Mouse (Mus musculus): ENCODE results near the gene Ntmt1. TPM values are rescaled to one million over a fixed set of nuclear protein-coding genes. Genes with fewer than 3 reads are reported as not detected.

Ntmt1 gene
- polyA plus RNA-seq, 1 experiment, result 71.2 TPM

DNA sequence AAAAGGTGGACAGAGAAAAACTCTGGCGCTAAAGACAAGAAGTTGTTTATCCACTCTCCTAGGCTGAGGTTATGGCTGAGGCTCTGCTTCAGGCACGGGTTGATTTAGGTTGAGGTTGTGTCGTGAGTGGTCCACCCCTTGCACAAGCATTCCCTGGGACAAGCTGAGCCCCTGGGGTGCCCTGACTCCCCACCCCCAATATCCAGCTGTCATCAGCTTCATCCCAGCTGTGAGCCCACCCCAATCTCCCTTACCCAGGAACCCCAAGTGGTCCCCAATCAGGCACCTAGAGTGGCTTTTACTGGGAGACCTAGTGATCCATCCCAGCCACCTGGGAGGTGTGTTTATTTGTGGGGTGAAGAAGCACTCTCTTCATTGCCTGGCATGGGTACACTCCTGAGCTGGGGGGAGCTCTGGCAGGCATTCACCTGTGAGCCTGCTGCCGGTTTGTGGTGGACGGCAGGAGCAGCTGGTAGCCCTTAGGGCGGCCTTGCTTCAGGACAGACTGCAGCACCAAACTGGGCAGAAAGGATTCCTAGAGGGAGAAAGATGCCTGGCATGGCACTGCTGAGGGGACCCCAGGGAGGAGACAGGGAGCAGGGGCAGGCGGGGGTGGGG is 12.2 kb upstream of the Ntmt1 start:
- TF ChIP-seq SRF (IDR thresholded peaks at IDR 0.05; ENCODE audit: control insufficient read depth, insufficient read length, low read depth), result no peak
- no peak for TF ChIP-seq TCF12 (IDR thresholded peaks at IDR 0.05; ENCODE audit: insufficient read depth, poor library complexity, severe bottlenecking)
- no peak for TF ChIP-seq USF1 (IDR thresholded peaks at IDR 0.05; ENCODE audit: low read depth)
- peak in 2 of 3 experiments; percentile 17 to 39 for TF ChIP-seq MYOG (IDR thresholded peaks at IDR 0.05; ENCODE audit: control insufficient read depth in 1 of 3, insufficient read depth in 1 of 3, insufficient read length in 2 of 3, low read depth in 2 of 3)
- TF ChIP-seq REST (IDR thresholded peaks at IDR 0.05; ENCODE audit: insufficient read depth, insufficient read length), result no peak
- Histone ChIP-seq H3K36me3 (ENCODE audit: control insufficient read depth, insufficient read depth) (no peaks in the 10 kb centered on the region), H3ac (ENCODE audit: control insufficient read depth, insufficient read length) (peak overlapping the region; percentile 16), H3K4me3 (peak overlapping the region; percentile 22), H3K4me2 (ENCODE audit: low read depth) (peak overlapping the region; percentile 98), H3K27me3 (ENCODE audit: control insufficient read depth, insufficient read depth, insufficient read length) (no peaks in the 10 kb centered on the region), H3K79me2 (ENCODE audit: control insufficient read depth, insufficient read depth) (no peaks in the 10 kb centered on the region)

DNA sequence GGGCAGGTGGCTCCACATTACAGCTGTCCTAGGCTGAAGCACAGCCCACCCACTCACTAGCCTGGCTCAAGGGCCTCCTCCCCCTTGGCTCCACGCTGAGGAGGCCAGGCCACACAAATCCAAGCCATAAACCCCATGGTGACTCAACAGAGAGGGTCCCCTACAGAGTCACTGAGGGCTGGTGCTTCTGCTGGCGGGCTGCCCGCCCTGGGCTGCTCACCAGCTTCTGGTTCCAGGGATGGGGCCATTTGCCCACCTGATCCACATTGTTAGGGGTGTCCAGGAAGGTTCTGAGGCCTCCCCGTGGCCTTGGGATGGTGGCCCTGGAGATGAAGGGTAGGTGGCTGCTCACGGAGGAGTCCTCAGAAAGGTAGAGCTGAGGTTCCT is 11.7 kb upstream of the Ntmt1 start:
- Histone ChIP-seq H3K4me2 (ENCODE audit: low read depth) (peak overlapping the region; percentile 98), H3K79me2 (ENCODE audit: control insufficient read depth, insufficient read depth) (no peaks in the 10 kb centered on the region), H3K4me3 (peak overlapping the region; percentile 22), H3ac (ENCODE audit: control insufficient read depth, insufficient read length) (no peak overlapping the region), H3K36me3 (ENCODE audit: control insufficient read depth, insufficient read depth) (no peaks in the 10 kb centered on the region), H3K27me3 (ENCODE audit: control insufficient read depth, insufficient read depth, insufficient read length) (peaks cover 3% of the 10 kb centered on the region)
- TF ChIP-seq MYOG (IDR thresholded peaks at IDR 0.05; ENCODE audit: control insufficient read depth in 1 of 3, insufficient read depth in 1 of 3, insufficient read length in 2 of 3, low read depth in 2 of 3) (no peak), MYOD1 (IDR thresholded peaks at IDR 0.05; ENCODE audit: control insufficient read depth in 1 of 3, insufficient read length in 2 of 3, low read depth in 2 of 3) (peak in 1 of 3 experiments; percentile 73)

DNA sequence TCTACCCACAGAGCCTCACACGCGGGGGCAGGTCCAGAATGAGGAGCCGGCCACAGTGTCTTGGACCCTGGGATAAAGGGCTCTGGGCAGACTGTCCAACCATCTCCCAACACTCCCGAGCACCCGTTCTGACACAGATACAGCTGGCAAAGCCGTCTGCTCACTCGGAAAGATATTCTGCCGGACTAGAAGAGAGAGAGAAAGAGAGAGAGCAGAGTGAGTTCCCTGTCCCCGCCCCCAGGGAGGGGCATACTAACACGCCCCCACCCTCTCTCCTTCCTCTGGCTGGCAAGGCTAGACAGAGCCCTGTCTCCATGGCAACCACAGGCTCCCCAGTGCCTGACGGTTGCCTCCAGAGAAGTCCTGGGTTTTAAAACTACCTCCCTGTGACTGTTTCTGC is 11.2 kb upstream of the Ntmt1 start:
- Histone ChIP-seq H3K4me3 (peak overlapping the region; percentile 22), H3K79me2 (ENCODE audit: control insufficient read depth, insufficient read depth) (no peaks in the 10 kb centered on the region), H3K27me3 (ENCODE audit: control insufficient read depth, insufficient read depth, insufficient read length) (peaks cover 8% of the 10 kb centered on the region), H3K36me3 (ENCODE audit: control insufficient read depth, insufficient read depth) (no peaks in the 10 kb centered on the region), H3ac (ENCODE audit: control insufficient read depth, insufficient read length) (no peak overlapping the region), H3K4me2 (ENCODE audit: low read depth) (peak overlapping the region; percentile 98)
- TF ChIP-seq SRF (IDR thresholded peaks at IDR 0.05; ENCODE audit: control insufficient read depth, insufficient read length, low read depth), result peak; percentile 23
- TF ChIP-seq MYOD1 (IDR thresholded peaks at IDR 0.05; ENCODE audit: control insufficient read depth in 1 of 3, insufficient read length in 2 of 3, low read depth in 2 of 3), result no peak
- TF ChIP-seq POLR2AphosphoS2 (IDR thresholded peaks at IDR 0.05; ENCODE audit: insufficient read length, low read depth), result peak; percentile 60
- TF ChIP-seq POLR2A (IDR thresholded peaks at IDR 0.05; ENCODE audit: insufficient read length, low read depth), result peak; percentile 62

DNA sequence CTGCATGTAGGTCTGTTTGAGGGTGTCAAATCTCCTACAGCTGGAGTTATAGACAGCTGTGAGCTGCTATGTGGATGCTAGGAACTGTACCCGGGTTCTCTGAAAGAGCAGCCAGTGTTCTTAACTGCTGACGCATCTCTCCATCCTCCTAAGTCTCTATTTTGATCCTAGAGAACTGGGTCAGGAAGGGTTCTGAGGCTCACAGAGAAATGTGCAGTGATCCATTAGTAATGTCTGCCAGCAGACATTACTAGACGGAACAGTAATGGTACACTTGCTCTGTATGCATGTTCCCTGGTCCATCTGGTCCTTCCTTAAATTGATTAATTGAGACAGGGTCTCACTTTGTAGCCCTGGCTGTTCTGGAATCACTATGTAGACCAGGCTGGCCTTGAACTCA is 8.2 kb upstream of the Ntmt1 start:
- no peak overlapping the region for H3K4me3 ChIP-seq
- H3ac ChIP-seq (ENCODE audit: control insufficient read depth, insufficient read length), result no peak overlapping the region
- H3K36me3 ChIP-seq (ENCODE audit: control insufficient read depth, insufficient read depth), result no peaks in the 10 kb centered on the region
- H3K4me2 ChIP-seq (ENCODE audit: low read depth), result no peak overlapping the region
- H3K27me3 ChIP-seq (ENCODE audit: control insufficient read depth, insufficient read depth, insufficient read length), result peaks cover 10% of the 10 kb centered on the region
- TF ChIP-seq MYOG (IDR thresholded peaks at IDR 0.05; ENCODE audit: control insufficient read depth in 1 of 3, insufficient read depth in 1 of 3, insufficient read length in 2 of 3, low read depth in 2 of 3), result no peak
- no peak for TF ChIP-seq CEBPB (IDR thresholded peaks at IDR 0.05; ENCODE audit: insufficient read depth, poor library complexity, severe bottlenecking)
- H3K79me2 ChIP-seq (ENCODE audit: control insufficient read depth, insufficient read depth), result no peaks in the 10 kb centered on the region

DNA sequence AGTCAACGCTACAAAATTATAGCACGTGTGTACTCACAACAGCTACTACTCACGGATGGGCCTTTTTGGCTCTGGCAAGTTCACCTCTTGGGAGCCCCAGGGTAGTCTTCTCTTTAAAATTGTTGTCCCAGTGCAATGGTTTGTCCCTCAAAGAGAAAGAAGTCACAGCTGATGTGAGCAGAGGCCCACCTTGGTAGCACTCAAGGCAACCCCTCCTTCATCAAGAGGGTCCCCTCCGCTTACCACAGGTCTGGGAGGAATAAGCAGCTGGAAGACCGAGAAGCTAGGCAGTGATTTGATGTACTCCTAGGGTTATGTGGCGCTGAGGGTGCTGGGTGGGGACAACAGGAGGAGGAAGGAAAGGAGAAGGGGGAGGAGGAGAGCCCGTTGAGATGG is 7.0 kb upstream of the Ntmt1 start:
- no peaks in the 10 kb centered on the region for H3K36me3 ChIP-seq (ENCODE audit: control insufficient read depth, insufficient read depth)
- no peaks in the 10 kb centered on the region for H3K79me2 ChIP-seq (ENCODE audit: control insufficient read depth, insufficient read depth)
- peaks cover 10% of the 10 kb centered on the region for H3K27me3 ChIP-seq (ENCODE audit: control insufficient read depth, insufficient read depth, insufficient read length)
- H3K4me3 ChIP-seq, result no peak overlapping the region
- no peak overlapping the region for H3K4me2 ChIP-seq (ENCODE audit: low read depth)
- TF ChIP-seq SRF (IDR thresholded peaks at IDR 0.05; ENCODE audit: control insufficient read depth, insufficient read length, low read depth) (no peak), POLR2AphosphoS2 (IDR thresholded peaks at IDR 0.05; ENCODE audit: insufficient read length, low read depth) (no peak), TCF3 (IDR thresholded peaks at IDR 0.05; ENCODE audit: insufficient read length, low read depth) (no peak), TCF12 (IDR thresholded peaks at IDR 0.05; ENCODE audit: insufficient read depth, poor library complexity, severe bottlenecking) (no peak), USF1 (IDR thresholded peaks at IDR 0.05; ENCODE audit: low read depth) (no peak), POLR2A (IDR thresholded peaks at IDR 0.05; ENCODE audit: insufficient read length, low read depth) (no peak), MYOG (IDR thresholded peaks at IDR 0.05; ENCODE audit: control insufficient read depth in 1 of 3, insufficient read depth in 1 of 3, insufficient read length in 2 of 3, low read depth in 2 of 3) (no peak), REST (IDR thresholded peaks at IDR 0.05; ENCODE audit: insufficient read depth, insufficient read length) (no peak), CEBPB (IDR thresholded peaks at IDR 0.05; ENCODE audit: insufficient read depth, poor library complexity, severe bottlenecking) (no peak), E2F4 (IDR thresholded peaks at IDR 0.05; ENCODE audit: insufficient read depth) (no peak), MYOD1 (IDR thresholded peaks at IDR 0.05; ENCODE audit: control insufficient read depth in 1 of 3, insufficient read length in 2 of 3, low read depth in 2 of 3) (no peak), MAX (IDR thresholded peaks at IDR 0.05; ENCODE audit: low read depth) (no peak)
- H3ac ChIP-seq (ENCODE audit: control insufficient read depth, insufficient read length), result no peak overlapping the region
